Mouse (Mus musculus): ENCODE data around the gene Col4a2.

GRCm38 (mm10) chr8:11340310-11341110 is 27.9 kb downstream of the Col4a2 start:
- TF ChIP-seq GATA1 (IDR thresholded peaks at IDR 0.05; ENCODE audit: low read length), result no peak
- TF ChIP-seq TAL1 (IDR thresholded peaks at IDR 0.05; ENCODE audit: low read length), result no peak

Data from erythroblast, embryonic 14.5 days (primary cell).